Mouse (Mus musculus): Measurements from ENCODE around the gene Hdac2. TPM values are rescaled to one million over a fixed set of nuclear protein-coding genes. Genes with fewer than 3 reads are reported as not detected.

Gene Hdac2
- polyA plus RNA-seq, 1 experiment from 2014 or later: 135 TPM

DNA sequence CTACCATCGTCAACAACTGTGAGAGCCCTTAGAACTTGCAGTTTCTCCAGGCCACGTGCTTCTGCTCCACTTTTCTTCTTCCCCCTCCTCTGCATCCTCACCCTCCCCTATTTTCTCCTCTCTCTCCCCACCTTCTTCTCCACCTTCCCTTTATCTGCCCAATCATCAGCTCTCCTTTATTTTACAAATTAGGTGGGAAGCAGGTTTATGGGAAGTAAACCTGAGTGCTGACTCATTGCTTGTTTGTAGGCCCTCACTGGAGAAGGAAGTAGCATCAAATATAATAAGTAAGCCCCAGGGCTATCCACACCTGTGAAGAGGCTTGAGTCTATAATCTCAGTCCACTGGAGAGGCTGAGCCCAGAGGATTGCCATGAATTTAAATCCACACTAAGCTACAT, 26.5 kb downstream of the Hdac2 start:
- WGBS: 92% methylated on average over 2 of the region's 2 CpGs
- Histone ChIP-seq H3K27me3 (no peaks in the 10 kb centered on the region), H3K27ac (no peak overlapping the region), H3K4me1 (replicated peaks) (no peaks in the 10 kb centered on the region), H3K9me3 (replicated peaks) (no peaks in the 10 kb centered on the region), H3K4me2 (no peak overlapping the region), H3K36me3 (peaks cover 67% of the 10 kb centered on the region), H3K9ac (no peak overlapping the region), H3K4me3 (no peak overlapping the region)
- ATAC-seq (replicated peaks; ENCODE audit: insufficient number of reproducible peaks, insufficient read depth, low FRiP score, low read depth): no peak

DNA sequence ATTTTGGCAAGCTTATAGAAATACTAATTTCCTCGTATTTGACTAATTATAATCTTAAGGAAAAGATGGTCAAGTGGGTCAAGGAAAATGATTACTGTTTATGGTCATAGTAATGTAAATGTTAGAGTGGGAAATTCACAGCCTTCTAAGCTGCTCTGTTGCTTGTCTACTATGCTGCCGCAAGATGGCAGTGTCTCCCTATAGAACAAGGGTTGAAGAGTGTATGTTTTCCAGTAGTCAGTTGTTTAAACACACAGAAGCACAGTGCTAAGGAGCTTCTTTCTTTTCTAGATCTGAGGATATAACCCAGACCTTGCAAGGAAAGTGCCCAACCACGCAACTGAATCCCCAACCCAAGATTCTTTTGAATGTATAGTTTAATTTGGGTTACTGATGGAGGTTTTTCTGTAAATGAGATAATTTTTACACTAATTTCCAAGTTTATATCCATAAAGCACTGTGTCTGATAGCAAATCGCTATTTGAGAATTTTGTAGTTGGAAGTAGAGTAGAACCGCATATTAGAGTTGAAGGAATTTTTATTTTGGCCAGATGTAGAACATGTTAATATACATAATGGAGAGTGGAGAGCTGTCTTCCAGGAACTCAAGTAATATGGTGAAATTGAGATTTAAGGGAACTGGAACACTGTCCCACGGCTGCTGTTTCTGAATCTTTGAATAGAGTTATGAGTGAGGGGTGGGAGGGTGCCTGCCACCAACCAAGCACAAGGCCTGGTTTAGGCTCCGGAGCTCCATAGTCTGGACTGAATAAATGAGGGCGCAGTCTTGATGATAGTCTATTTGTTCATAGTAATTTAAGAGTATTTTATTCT, 40.1 kb downstream of the Hdac2 start:
- Histone ChIP-seq H3K4me3 (no peak overlapping the region), H3K4me2 (no peak overlapping the region), H3K27ac (no peak overlapping the region), H3K9ac (no peak overlapping the region), H3K27me3 (no peaks in the 10 kb centered on the region), H3K4me1 (replicated peaks) (no peaks in the 10 kb centered on the region), H3K36me3 (no peaks in the 10 kb centered on the region), H3K9me3 (replicated peaks) (no peaks in the 10 kb centered on the region)
- 46% methylated on average over 8 of the region's 8 CpGs for WGBS
- ATAC-seq (replicated peaks; ENCODE audit: insufficient number of reproducible peaks, insufficient read depth, low FRiP score, low read depth): no peak; the same call in 1 of the 2 replicates

DNA sequence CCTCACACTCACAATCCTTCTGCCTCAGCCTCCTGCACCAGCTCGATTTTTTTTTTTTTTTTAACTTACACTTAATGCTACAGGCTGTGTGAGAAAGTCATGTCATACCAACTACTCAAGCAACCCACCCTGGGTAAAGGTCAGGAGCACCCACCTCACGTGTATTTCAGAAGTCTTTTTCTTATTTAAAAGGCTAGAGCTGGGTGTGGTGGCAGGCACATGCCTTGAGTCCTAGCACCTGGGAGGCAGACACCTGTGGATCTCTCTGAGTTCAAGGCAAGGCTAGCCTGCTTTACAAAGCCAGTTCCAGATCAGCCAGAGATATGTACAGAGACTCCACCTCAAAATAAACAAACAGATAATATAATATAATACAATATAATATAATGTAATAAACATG, 41.4 kb downstream of the Hdac2 start:
- Histone ChIP-seq H3K9me3 (replicated peaks) (no peaks in the 10 kb centered on the region), H3K36me3 (no peaks in the 10 kb centered on the region), H3K27me3 (no peaks in the 10 kb centered on the region), H3K4me3 (no peak overlapping the region), H3K4me1 (replicated peaks) (no peaks in the 10 kb centered on the region), H3K4me2 (no peak overlapping the region), H3K9ac (no peak overlapping the region), H3K27ac (no peak overlapping the region)
- no peak for ATAC-seq (replicated peaks; ENCODE audit: insufficient number of reproducible peaks, insufficient read depth, low FRiP score, low read depth)
- WGBS: 53% methylated on average over 2 of the region's 2 CpGs

DNA sequence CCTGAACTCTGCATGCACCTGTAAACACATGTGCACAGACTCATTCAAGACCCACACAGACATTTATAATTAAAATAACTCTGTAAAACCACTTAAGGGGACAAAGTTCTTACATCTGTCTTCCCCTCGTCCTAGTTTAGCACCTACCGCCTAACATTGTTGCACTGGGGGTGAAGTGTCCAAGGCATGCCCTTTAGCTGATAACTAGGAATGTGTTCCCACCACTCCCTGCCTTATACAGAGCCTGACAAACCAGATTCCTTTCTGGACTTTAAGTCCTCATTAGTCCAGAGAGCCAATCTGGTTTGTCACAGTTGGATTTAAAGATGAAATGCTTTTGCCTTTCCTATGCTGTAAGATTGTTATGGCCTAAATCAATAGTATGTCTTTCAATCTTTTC, 41.9 kb downstream of the Hdac2 start:
- H3K4me3 ChIP-seq: no peak overlapping the region
- WGBS: 49% methylated on average over 2 of the region's 2 CpGs
- no peak overlapping the region for H3K4me2 ChIP-seq
- H3K9ac ChIP-seq: no peak overlapping the region
- H3K36me3 ChIP-seq: no peaks in the 10 kb centered on the region
- no peaks in the 10 kb centered on the region for H3K9me3 ChIP-seq (replicated peaks)
- H3K4me1 ChIP-seq (replicated peaks): no peaks in the 10 kb centered on the region
- no peak; the same call in 1 of the 2 replicates for ATAC-seq (replicated peaks; ENCODE audit: insufficient number of reproducible peaks, insufficient read depth, low FRiP score, low read depth)
- no peak overlapping the region for H3K27ac ChIP-seq
- H3K27me3 ChIP-seq: no peaks in the 10 kb centered on the region

DNA sequence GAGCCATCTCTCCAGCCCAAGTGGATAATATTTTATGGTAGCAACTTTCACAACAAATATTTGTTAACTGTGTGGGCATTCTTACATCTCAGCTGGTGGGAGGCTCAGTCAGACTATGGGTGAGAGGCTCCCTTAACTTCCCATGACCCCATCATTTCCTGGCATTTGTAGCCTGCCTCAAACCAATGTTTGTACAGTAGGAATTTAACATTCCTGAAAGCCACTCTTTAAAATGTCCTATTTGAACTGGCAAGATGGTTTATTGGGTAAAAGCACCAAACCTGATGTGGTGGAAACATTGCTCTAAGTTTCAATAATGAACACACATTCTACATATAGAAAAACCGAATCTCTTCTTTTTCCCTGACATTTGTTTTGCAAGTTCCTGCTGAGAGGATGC, 50.0 kb downstream of the Hdac2 start:
- WGBS: 53% methylated on average over 1 of the region's 1 CpGs
- H3K9me3 ChIP-seq (replicated peaks): no peaks in the 10 kb centered on the region
- H3K4me3 ChIP-seq: no peak overlapping the region
- ATAC-seq (replicated peaks; ENCODE audit: insufficient number of reproducible peaks, insufficient read depth, low FRiP score, low read depth): no peak
- no peak overlapping the region for H3K27ac ChIP-seq
- H3K36me3 ChIP-seq: no peaks in the 10 kb centered on the region
- no peak overlapping the region for H3K4me2 ChIP-seq
- no peak overlapping the region for H3K9ac ChIP-seq
- no peaks in the 10 kb centered on the region for H3K27me3 ChIP-seq
- no peaks in the 10 kb centered on the region for H3K4me1 ChIP-seq (replicated peaks)

DNA sequence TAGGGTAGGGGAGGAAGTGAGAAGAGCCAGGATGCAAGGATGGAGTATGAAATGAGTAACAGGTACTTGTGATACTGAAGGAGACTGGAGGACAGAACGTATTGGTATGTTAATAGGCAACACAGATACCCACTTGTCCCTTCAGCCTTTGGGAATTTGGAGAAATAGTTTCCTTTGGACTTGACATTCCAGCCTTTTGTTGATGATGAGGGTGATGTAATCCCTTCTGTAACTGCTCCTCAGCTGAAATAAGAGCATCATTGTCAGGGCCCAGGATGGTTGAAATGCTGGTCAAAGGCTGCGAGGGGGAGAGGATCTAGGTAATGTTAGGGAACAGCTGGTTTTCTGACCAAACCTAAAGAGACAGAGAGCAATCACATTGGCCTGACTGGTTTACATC, 54.3 kb downstream of the Hdac2 start:
- Histone ChIP-seq H3K4me3 (no peak overlapping the region), H3K27me3 (no peaks in the 10 kb centered on the region), H3K4me1 (replicated peaks) (no peaks in the 10 kb centered on the region), H3K27ac (no peak overlapping the region), H3K9me3 (replicated peaks) (no peaks in the 10 kb centered on the region), H3K4me2 (no peak overlapping the region), H3K36me3 (no peaks in the 10 kb centered on the region), H3K9ac (no peak overlapping the region)
- no peak for ATAC-seq (replicated peaks; ENCODE audit: insufficient number of reproducible peaks, insufficient read depth, low FRiP score, low read depth)
- WGBS: 63% methylated on average over 2 of the region's 2 CpGs

- Histone ChIP-seq H3K27me3 (no peaks in the 10 kb centered on the region), H3K4me2 (no peak overlapping the region), H3K36me3 (no peaks in the 10 kb centered on the region), H3K4me1 (replicated peaks) (no peaks in the 10 kb centered on the region), H3K4me3 (no peak overlapping the region), H3K9ac (no peak overlapping the region), H3K9me3 (replicated peaks) (no peaks in the 10 kb centered on the region), H3K27ac (no peak overlapping the region)
- ATAC-seq (replicated peaks; ENCODE audit: insufficient number of reproducible peaks, insufficient read depth, low FRiP score, low read depth): no peak
- 71% methylated on average over 7 of the region's 7 CpGs for WGBS
These were observed 60.8 kb downstream of the Hdac2 start for GRCm38 (mm10) chr10:37035090-37035497.

DNA sequence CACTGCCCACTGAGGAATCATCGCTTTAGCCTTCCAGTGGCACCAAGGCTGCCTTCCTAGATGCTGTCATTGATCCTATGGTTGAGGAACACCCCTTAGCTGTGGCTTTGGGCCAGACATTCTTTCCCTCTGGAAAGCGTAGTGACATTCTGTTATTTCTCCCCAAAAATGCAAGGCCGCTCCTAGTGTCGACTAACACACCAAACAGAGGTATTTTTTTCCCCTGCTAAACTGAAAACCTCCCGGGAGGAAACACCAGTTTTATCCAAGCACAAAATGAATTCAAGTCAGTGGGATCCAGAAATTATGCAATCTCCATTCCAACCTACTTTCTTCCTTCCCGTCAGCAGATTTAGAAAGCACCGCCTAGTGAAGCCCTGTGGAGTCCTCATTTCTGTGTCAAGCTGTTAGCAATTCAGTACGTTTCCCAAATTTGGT, 73.3 kb downstream of the Hdac2 start:
- no peak overlapping the region; the same call in 1 of the 2 replicates for H3K27ac ChIP-seq
- H3K27me3 ChIP-seq: no peaks in the 10 kb centered on the region
- H3K4me2 ChIP-seq: no peak overlapping the region
- 63% methylated on average over 8 of the region's 8 CpGs for WGBS
- no peak overlapping the region for H3K9ac ChIP-seq
- H3K36me3 ChIP-seq: no peaks in the 10 kb centered on the region
- H3K4me1 ChIP-seq (replicated peaks): peaks cover 2% of the 10 kb centered on the region; the same call in 1 of the 2 replicates
- no peak for ATAC-seq (replicated peaks; ENCODE audit: insufficient number of reproducible peaks, insufficient read depth, low FRiP score, low read depth)
- no peaks in the 10 kb centered on the region for H3K9me3 ChIP-seq (replicated peaks)
- H3K4me3 ChIP-seq: no peak overlapping the region

Other genes with a start within 250 kb of the Hdac2 start
- 51.7 and 54.6 TPM in 2 replicates for gene Marcks, start 164.4 kb downstream of the Hdac2 start, polyA plus RNA-seq (2015; fragmentation: Nextera tagmentation; extraction: Ambion mirVana)